Mouse (Mus musculus): ENCODE results near the gene Erbin.

DNA sequence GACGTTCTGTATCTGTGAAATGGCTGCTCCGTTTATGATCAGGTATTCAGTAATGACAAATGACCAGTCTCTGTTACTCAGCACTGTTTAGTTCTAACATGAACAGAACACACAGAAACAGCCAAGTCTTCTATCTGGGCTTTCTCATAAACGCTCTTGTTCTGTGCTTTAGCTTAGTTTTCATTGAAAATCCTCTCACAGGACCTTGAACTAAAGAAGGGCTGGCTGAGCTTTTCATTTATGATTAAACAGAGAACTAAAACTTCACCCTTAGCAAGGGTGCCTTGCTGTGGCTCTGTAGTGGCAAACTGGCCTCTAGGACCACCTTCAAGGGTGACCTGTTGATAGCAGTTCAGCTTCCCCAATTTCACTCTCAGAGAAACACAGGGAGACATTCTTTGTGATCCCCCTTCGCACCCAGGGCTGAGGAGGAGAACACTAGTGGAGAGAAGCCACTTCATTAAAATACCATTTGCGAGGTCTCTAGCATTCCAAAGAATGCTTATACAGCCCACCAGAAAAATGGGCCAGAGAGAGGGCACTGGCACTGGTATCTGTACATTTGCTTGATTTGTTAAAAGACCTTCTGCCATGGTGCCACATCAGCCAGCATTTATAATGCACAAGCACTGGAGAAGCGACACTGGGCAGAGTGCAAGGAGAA lies 3.2 kb upstream of the Erbin start:
- TF ChIP-seq POLR2A (IDR thresholded peaks at IDR 0.05; ENCODE audit: low read depth, low read length) (no peak), CTCF (IDR thresholded peaks at IDR 0.05; ENCODE audit: extremely low read depth, insufficient read length, insufficient replicate concordance, low read depth, low read length) (no peak)
